Mouse (Mus musculus) CH12.LX (cell line): ENCODE measurements around the gene Ndufb2.

ENCODE experiments used
- BHLHE40 ChIP-seq: IDR thresholded peaks from 2 replicates; pipeline ENCODE4 v1.6.1; 2011; ENCODE audit warnings: mild to moderate bottlenecking, low read depth, low read length, improper control_type of control experiment
- CTCF ChIP-seq, 2 experiments: IDR thresholded peaks in 1 of 2; conservative IDR thresholded peaks in 1 of 2; 2 replicates each; pipeline ENCODE4 v1.5.1; 2011 to 2012; ENCODE audit warnings: low read depth in 2 of 2, low read length in 2 of 2, improper control_type of control experiment in 1 of 2, inconsistent platforms in 1 of 2, mild to moderate bottlenecking in 1 of 2, moderate library complexity in 1 of 2
- MAZ ChIP-seq: IDR thresholded peaks from 2 replicates; pipeline ENCODE4 v1.6.1; 2012; ENCODE audit warnings: low read depth, mild to moderate bottlenecking, inconsistent platforms, low read length, improper control_type of control experiment, moderate library complexity
- POLR2A ChIP-seq: IDR thresholded peaks from 2 replicates; pipeline ENCODE4 v1.6.1; 2011; ENCODE audit warnings: low read depth, mild to moderate bottlenecking, improper control_type of control experiment, low read length
- UBTF ChIP-seq: IDR thresholded peaks from 2 replicates; pipeline ENCODE4 v1.6.1; 2012; ENCODE audit warnings: low read depth, mild to moderate bottlenecking, inconsistent platforms, low read length, improper control_type of control experiment, moderate library complexity

DNA sequence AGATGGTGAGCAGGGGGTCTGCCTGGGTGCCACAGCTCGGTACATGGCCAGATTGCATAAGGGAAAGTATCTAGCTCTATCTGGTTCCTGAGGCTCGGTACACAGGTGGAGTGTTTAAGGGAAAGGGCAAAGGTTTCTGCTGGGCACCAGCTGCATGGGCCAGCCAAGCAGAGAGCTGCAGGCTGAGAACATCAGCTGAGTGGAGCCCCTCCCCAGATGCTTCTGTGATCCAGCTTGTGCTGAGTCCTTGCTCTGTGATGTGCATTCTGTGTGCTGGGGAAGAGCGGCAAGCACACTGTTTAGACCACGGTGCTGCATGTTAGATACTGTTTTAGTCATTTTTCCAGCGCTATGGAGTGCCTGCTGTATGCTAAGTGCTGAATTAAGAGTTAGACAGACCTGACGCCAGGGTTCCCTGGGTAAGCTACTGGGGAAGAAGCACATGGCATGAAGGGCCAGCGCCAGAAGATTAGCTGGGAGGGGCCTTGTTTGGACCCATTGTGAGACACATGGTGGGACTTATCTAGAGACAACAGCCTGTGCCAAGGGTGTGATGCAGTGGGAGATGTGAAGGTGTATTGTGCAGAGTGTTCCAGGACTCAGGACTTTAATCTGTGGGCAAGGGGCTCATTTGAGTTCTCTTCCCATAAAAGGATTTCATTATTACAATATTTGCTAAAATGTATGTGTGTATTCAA is 11.1 kb upstream of the Ndufb2 start:
- TF ChIP-seq MAZ (no peak), CTCF (conservative IDR thresholded peaks at IDR 0.05 in 1 of 2, IDR thresholded peaks at IDR 0.05 in 1 of 2; ENCODE audit: low read depth in 2 of 2, low read length in 2 of 2) (no peak), BHLHE40 (no peak), UBTF (no peak), POLR2A (no peak)
